Mouse (Mus musculus): ENCODE measurements at regions not wholly inside any gene's neighbourhood (a gene's known extent, or its start where the extent isn't known, plus 50 kb on each side); places are given as distances from the start of the nearest gene placed in this dataset.

GRCm38 (mm10) chr9:47387221-47387620 is 142.8 kb upstream of the Cadm1 start:
- Histone ChIP-seq H3K9ac (no peak overlapping the region), H3K4me1 (0 out of 2 replicates have a peak, but pooled peaks cover 3% of the 10 kb centered on the region), H3K27ac (no peak overlapping the region), H3K27me3 (replicated peaks) (no peaks in the 10 kb centered on the region), H3K9me3 (no peaks in the 10 kb centered on the region), H3K4me2 (no peak overlapping the region), H3K4me3 (replicated peaks) (no peak overlapping the region), H3K36me3 (no peaks in the 10 kb centered on the region)
- WGBS, result 33% methylated on average over 4 of the region's 4 CpGs
- ATAC-seq (ENCODE audit: insufficient read depth, low FRiP score, low read depth), result no peak

DNA sequence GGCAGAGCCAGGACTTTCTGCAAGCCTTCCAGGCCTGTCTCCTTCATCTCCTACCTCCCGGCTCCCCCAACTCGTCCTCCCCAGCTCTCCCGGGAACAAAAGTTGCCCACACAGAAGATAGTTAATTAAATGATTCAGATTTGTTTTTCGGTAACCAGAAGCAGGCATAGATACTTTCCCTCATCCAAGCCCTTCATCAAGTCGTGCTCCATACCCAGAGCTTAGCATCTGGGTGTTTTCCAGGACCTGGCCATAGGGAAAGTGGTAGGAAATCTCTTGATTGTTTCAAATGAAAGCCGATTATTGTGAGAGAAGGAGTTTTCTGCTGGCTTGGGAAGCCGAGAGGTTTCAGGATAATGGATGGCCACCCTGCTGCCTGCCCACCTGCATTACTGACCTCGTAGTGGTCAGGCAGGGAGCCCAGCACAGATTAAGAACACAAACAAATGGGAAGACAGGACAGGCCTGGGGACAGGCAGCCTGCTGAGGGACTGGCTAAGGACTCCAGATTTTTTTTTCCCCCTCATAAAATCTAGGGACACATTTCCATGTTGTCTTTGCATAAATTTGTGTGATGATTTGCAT is 142.2 kb upstream of the Cadm1 start:
- Histone ChIP-seq H3K9me3 (no peaks in the 10 kb centered on the region), H3K27me3 (replicated peaks) (no peaks in the 10 kb centered on the region), H3K36me3 (no peaks in the 10 kb centered on the region), H3K27ac (no peak overlapping the region), H3K4me3 (replicated peaks) (no peak overlapping the region), H3K4me1 (0 out of 2 replicates have a peak, but pooled peaks cover 3% of the 10 kb centered on the region), H3K4me2 (no peak overlapping the region), H3K9ac (no peak overlapping the region)
- 44% methylated on average over 8 of the region's 8 CpGs for WGBS
- no peak for ATAC-seq (ENCODE audit: insufficient read depth, low FRiP score, low read depth)

DNA sequence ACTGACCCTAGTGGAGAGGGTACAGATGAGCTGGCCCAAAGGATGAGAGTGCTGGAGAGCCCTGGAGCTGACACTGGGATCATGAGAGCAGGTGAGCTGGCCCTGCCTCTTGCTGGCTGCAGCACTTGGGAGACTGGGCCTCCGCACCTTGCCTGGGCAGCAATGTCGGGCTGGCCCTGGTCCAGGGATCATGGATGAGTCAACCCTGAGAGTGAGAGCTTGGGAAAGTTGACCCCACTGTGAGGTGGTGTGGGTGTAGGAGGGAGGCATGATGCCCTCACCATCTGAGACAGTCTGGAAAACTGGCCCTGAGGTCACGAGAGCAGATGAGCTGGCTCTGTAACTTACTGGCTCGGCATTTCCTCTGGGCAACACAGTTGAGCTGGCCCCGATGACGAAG is 140.1 kb upstream of the Cadm1 start:
- H3K27ac ChIP-seq, result no peak overlapping the region
- 94% methylated on average over 6 of the region's 6 CpGs for WGBS
- no peak for ATAC-seq (ENCODE audit: insufficient read depth, low FRiP score, low read depth)
- H3K4me3 ChIP-seq (replicated peaks), result no peak overlapping the region
- H3K27me3 ChIP-seq (replicated peaks), result no peaks in the 10 kb centered on the region
- no peaks in the 10 kb centered on the region for H3K36me3 ChIP-seq
- H3K4me2 ChIP-seq, result no peak overlapping the region
- H3K9me3 ChIP-seq, result no peaks in the 10 kb centered on the region
- H3K9ac ChIP-seq, result no peak overlapping the region
- H3K4me1 ChIP-seq, result 0 out of 2 replicates have a peak, but pooled peaks cover 3% of the 10 kb centered on the region

- no peak for ATAC-seq (ENCODE audit: insufficient read depth, low FRiP score, low read depth)
- H3K27me3 ChIP-seq (replicated peaks), result no peaks in the 10 kb centered on the region
- no peak overlapping the region for H3K4me2 ChIP-seq
- H3K4me1 ChIP-seq, result 0 out of 2 replicates have a peak, but pooled peaks cover 3% of the 10 kb centered on the region
- H3K9me3 ChIP-seq, result no peaks in the 10 kb centered on the region
- H3K4me3 ChIP-seq (replicated peaks), result no peak overlapping the region
- WGBS, result 71% methylated on average over 5 of the region's 5 CpGs
- H3K9ac ChIP-seq, result no peak overlapping the region
- H3K36me3 ChIP-seq, result no peaks in the 10 kb centered on the region
- no peak overlapping the region for H3K27ac ChIP-seq
These were observed 138.3 kb upstream of the Cadm1 start for GRCm38 (mm10) chr9:47391669-47392068.

DNA sequence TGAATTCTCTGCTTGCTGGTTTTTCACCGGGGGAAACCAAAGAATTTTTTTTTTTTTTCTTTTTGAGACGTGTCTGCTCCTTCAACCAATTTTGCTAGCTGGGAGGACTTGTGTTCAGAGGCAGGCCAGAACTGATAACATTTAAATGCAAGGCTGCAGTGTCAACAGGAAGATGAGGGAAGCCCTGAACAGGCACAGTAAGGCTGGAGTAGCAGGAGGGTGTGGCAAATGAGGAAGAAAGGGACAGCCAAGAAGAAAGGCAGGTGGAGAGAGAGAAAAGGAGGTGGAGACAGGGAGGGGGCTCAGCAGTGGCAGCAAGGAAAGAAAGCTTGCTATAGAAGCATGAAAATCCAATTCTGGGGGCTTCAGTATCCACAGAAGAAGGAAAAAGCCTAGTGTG is 130.4 kb upstream of the Cadm1 start:
- no peak for ATAC-seq (ENCODE audit: insufficient read depth, low FRiP score, low read depth)
- no peak overlapping the region for H3K9ac ChIP-seq
- H3K36me3 ChIP-seq, result no peaks in the 10 kb centered on the region
- 21% methylated on average over 2 of the region's 2 CpGs for WGBS
- no peak overlapping the region for H3K4me3 ChIP-seq (replicated peaks)
- 0 out of 2 replicates have a peak, but pooled peaks cover 11% of the 10 kb centered on the region for H3K27me3 ChIP-seq (replicated peaks)
- no peaks in the 10 kb centered on the region for H3K9me3 ChIP-seq
- no peak overlapping the region for H3K27ac ChIP-seq
- 0 out of 2 replicates have a peak overlapping the region, but pooled peaks have one; percentile 16 for H3K4me2 ChIP-seq
- 0 out of 2 replicates have a peak, but pooled peaks cover 3% of the 10 kb centered on the region for H3K4me1 ChIP-seq

- no peak overlapping the region for H3K9ac ChIP-seq
- no peaks in the 10 kb centered on the region for H3K9me3 ChIP-seq
- H3K27ac ChIP-seq, result no peak overlapping the region
- 0 out of 2 replicates have a peak, but pooled peaks cover 3% of the 10 kb centered on the region for H3K4me1 ChIP-seq
- 17% methylated on average over 7 of the region's 7 CpGs for WGBS
- no peak overlapping the region for H3K4me3 ChIP-seq (replicated peaks)
- ATAC-seq (ENCODE audit: insufficient read depth, low FRiP score, low read depth), result no peak
- H3K27me3 ChIP-seq (replicated peaks), result 0 out of 2 replicates have a peak, but pooled peaks cover 11% of the 10 kb centered on the region
- H3K4me2 ChIP-seq, result no peak overlapping the region
- no peaks in the 10 kb centered on the region for H3K36me3 ChIP-seq
These were observed 129.7 kb upstream of the Cadm1 start for GRCm38 (mm10) chr9:47400117-47400823.

GRCm38 (mm10) chr9:47401511-47401910 is 128.5 kb upstream of the Cadm1 start:
- ATAC-seq (ENCODE audit: insufficient read depth, low FRiP score, low read depth), result no peak

DNA sequence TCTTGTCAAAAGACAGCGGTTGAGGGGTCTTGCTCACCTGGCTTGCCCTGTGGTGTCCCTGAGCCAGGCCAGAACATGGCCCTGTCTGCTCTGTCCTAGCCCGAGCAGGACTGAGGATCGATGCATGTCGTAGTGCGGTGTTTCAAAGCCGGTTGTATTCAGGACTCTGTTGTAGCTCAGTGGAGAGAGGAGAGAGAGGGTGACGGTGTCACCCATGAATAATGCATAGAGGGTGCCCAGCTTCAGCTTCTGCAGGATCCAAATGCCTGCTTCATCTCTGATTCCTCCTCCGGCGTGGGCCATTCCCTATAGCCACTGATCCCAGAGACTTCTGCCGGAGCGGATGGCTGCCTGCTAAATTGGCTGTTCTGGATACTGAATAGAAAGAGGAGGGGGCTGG is 126.7 kb upstream of the Cadm1 start:
- Histone ChIP-seq H3K4me3 (replicated peaks) (no peak overlapping the region), H3K4me1 (peaks cover 6% of the 10 kb centered on the region; the same call in 1 of the 2 replicates), H3K27ac (no peak overlapping the region), H3K36me3 (no peaks in the 10 kb centered on the region), H3K4me2 (no peak overlapping the region), H3K27me3 (replicated peaks) (0 out of 2 replicates have a peak, but pooled peaks cover 11% of the 10 kb centered on the region), H3K9ac (no peak overlapping the region), H3K9me3 (no peaks in the 10 kb centered on the region)
- ATAC-seq (ENCODE audit: insufficient read depth, low FRiP score, low read depth), result no peak
- 81% methylated on average over 11 of the region's 11 CpGs for WGBS

More at GRCm38 (mm10) chr9:47401511-47401910, 128.5 kb upstream of the Cadm1 start:
- no peak overlapping the region for H3K9ac ChIP-seq
- H3K4me2 ChIP-seq, result no peak overlapping the region
- no peak overlapping the region for H3K4me3 ChIP-seq (replicated peaks)
- H3K4me1 ChIP-seq, result 0 out of 2 replicates have a peak, but pooled peaks cover 3% of the 10 kb centered on the region
- no peaks in the 10 kb centered on the region for H3K9me3 ChIP-seq
- H3K36me3 ChIP-seq, result no peaks in the 10 kb centered on the region
- H3K27me3 ChIP-seq (replicated peaks), result 0 out of 2 replicates have a peak, but pooled peaks cover 11% of the 10 kb centered on the region
- WGBS, result 87% methylated on average over 11 of the region's 11 CpGs
- no peak overlapping the region for H3K27ac ChIP-seq

DNA sequence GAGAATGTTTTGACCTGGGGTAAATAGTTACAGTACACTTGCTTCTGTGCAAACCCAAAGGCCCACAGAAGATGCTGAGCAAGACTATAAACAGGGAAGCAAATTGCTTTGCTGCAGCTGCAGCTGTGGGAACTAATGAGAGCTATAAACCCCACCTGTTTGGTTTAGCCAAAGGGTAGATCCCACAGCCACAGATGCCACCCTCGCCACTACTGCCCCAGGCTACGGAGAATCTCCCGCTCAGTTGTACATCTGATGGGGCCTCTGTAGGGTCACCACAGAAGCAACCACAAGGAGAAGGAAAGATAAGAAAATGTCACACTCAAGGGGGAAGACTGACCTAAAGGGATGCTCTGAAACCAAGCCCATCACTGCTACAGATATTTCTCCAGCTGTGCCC is 125.2 kb upstream of the Cadm1 start:
- Histone ChIP-seq H3K27ac (no peak overlapping the region), H3K4me2 (no peak overlapping the region), H3K4me1 (peaks cover 3% of the 10 kb centered on the region; the same call in 1 of the 2 replicates), H3K27me3 (replicated peaks) (0 out of 2 replicates have a peak, but pooled peaks cover 11% of the 10 kb centered on the region), H3K4me3 (replicated peaks) (no peak overlapping the region), H3K36me3 (no peaks in the 10 kb centered on the region), H3K9me3 (no peaks in the 10 kb centered on the region), H3K9ac (no peak overlapping the region)
- no peak for ATAC-seq (ENCODE audit: insufficient read depth, low FRiP score, low read depth)
- 72% methylated on average over 3 of the region's 3 CpGs for WGBS

GRCm38 (mm10) chr9:47405547-47405946 is 124.4 kb upstream of the Cadm1 start:
- H3K27me3 ChIP-seq (replicated peaks), result 0 out of 2 replicates have a peak, but pooled peaks cover 11% of the 10 kb centered on the region
- H3K9me3 ChIP-seq, result no peaks in the 10 kb centered on the region
- H3K36me3 ChIP-seq, result no peaks in the 10 kb centered on the region
- H3K4me1 ChIP-seq, result peaks cover 3% of the 10 kb centered on the region; the same call in 1 of the 2 replicates
- H3K27ac ChIP-seq, result no peak overlapping the region
- no peak overlapping the region for H3K4me3 ChIP-seq (replicated peaks)
- WGBS, result 66% methylated on average over 4 of the region's 4 CpGs
- H3K4me2 ChIP-seq, result no peak overlapping the region
- H3K9ac ChIP-seq, result no peak overlapping the region
- no peak for ATAC-seq (ENCODE audit: insufficient read depth, low FRiP score, low read depth)

DNA sequence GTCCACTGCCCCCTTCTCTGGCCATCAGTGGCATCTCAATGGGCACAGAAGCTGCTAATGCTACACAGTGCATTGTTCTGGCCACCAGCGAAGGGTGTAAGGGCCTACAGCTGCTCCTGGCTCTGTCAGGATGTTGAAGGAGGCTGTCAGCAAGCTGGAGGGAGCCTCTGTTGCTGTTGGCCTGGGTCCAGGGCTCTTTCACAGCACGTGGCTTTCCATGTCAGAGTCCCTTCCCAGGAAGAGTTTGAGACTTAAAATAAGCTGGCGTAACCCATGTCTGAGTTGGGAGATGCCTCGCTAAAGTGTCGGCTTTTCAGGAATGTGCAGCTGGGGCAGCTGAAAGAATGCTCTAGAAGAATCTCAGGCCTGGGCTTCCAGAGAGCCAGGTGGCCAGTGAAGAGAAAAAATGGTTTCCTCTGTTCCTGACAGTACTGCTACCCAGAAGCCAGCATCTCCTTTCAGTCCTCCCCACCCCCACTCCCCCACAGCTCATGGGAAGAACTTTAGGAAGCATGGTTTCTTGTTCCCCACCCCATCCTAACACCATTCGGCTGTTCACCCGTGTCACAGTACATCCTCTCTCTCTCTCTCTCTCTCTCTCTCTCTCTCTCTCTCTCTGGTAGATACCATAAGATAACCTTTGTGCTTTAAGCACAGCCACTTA is 122.8 kb upstream of the Cadm1 start:
- Histone ChIP-seq H3K9me3 (no peaks in the 10 kb centered on the region), H3K4me2 (no peak overlapping the region; the same call in 1 of the 2 replicates), H3K27me3 (replicated peaks) (0 out of 2 replicates have a peak, but pooled peaks cover 7% of the 10 kb centered on the region), H3K4me3 (replicated peaks) (no peak overlapping the region), H3K27ac (no peak overlapping the region), H3K9ac (no peak overlapping the region), H3K36me3 (no peaks in the 10 kb centered on the region), H3K4me1 (peaks cover 3% of the 10 kb centered on the region; the same call in 1 of the 2 replicates)
- peak; percentile 73; the same call in 1 of the 2 replicates for ATAC-seq (ENCODE audit: insufficient read depth, low FRiP score, low read depth)
- WGBS, result 26% methylated on average over 7 of the region's 7 CpGs

All from stomach, embryonic 15.5 days (tissue).